Mouse (Mus musculus): Measurements from ENCODE around the gene Trpc5os.

GRCm38 (mm10) chrX:144420259-144420658 lies 36.1 kb upstream of the Trpc5os start:
- no peak for TF ChIP-seq CTCF (IDR thresholded peaks at IDR 0.05; ENCODE audit: borderline replicate concordance, insufficient read depth, low read length)
- TF ChIP-seq POLR2A (IDR thresholded peaks at IDR 0.05; ENCODE audit: low read depth, low read length), result no peak
